Mouse (Mus musculus): ENCODE results near the gene Map3k12. TPM values are rescaled to one million over a fixed set of nuclear protein-coding genes. Genes with fewer than 3 reads are reported as not detected.
A peak's percentile ranks its signal among the peaks of the same experiment; 100 is the strongest.

The Map3k12 gene
- 1 to 10 TPM; 6.8 to 8.1 TPM for polyA plus RNA-seq (2017; shearing (Covaris generic))

DNA sequence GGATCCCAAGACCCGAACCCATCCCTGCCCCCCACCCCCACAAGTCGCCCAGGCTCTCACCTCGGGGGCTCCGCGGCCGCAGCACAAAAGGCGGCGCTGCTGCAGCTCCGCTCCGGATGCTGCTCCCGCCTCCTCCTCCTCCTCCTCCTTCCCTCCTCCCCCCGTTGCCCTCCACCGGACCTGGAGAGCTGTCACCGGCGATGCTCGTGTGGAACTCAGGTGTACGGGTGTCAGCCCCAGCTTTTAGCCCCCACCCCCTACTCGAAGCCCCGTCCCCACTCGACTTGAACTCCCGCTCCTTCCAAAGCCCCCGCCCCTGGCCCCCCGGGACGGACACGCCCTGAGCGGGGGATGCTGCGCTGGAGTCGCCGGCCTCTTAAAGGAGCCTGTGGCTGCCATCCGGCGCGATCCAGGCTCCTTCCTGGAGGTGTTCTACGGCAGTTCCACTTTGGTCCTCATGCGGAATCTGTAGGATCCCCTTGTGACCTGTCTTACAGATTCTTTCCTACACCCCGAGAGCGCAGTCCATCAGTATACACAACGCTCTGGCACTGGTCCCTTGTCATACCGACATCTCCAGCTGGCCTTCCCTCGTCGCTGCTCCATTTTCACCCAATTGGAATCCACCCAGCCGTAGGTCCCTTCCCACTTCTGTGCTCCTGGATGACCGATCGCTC is at the start of gene Map3k12:
Map3k12 (minus strand) TSS at position 337 of the 677 bp plus-strand sequence.
- peak; percentile 3 for ATAC-seq

DNA sequence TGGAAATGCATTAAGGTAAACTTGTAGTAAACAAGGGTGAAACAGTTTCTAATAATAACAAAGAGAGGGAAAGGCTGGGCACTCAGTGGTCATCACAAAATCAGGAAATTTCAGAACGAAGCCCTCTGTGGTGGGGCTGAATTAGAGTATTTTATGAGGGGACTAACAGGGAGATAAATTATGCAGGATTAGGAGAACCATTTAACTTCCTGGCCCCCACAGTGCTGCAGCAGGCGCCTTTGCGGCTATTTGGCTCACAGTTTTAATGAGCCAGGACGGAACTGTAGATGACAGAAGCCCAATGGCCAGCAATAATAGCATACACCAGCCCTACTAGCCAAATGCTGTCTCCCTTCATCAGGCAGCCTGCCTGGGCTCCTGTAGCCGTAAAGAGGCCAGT is 46.8 kb upstream of the Map3k12 start:
- ATAC-seq = no peak

DNA sequence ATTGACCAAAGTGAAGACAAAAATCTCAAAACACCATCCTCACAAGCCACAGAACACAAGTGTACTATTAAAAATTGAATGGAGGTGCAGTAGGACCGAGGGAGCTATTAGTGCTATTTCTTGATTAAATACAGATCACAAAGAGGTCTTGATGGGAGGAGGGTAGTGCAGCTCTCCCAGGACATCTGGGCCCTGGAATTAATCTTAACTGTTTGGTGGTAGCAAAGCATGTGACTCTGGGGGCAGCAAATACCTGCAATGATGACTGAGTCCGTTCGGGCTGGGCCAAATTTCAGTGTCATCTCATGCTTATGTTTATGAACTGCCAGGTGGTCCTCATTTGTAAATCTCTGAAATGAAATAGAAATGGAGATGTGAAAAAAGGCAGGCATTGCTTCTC is 46.2 kb upstream of the Map3k12 start:
- no peak for ATAC-seq

- ATAC-seq = no peak
Observed at GRCm38 (mm10) chr15:102562491-102562890, 45.6 kb upstream of the Map3k12 start.

DNA sequence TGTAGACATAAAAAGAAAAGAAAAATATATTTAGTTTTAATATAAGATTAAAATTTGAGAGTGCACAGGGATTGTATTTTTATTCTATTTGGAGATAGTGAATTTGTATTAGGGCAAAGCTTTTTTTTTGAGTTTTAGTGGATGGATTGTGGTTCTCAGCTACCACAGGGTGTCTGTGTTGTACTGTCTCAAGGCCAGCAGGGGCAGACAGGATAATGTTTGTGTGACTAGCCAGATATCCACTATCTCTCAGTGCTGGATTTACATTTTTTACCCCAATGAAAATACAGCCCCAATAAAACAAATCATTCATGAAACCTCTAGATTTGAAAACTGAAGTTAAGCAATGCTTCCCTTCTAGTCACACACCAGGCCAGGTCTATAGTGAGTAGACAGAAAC is 40.7 kb upstream of the Map3k12 start:
- no peak for ATAC-seq

- ATAC-seq = no peak
Observed at GRCm38 (mm10) chr15:102555581-102555980, 38.7 kb upstream of the Map3k12 start.

- no peak for ATAC-seq
Observed at GRCm38 (mm10) chr15:102552599-102552998, 35.7 kb upstream of the Map3k12 start.

DNA sequence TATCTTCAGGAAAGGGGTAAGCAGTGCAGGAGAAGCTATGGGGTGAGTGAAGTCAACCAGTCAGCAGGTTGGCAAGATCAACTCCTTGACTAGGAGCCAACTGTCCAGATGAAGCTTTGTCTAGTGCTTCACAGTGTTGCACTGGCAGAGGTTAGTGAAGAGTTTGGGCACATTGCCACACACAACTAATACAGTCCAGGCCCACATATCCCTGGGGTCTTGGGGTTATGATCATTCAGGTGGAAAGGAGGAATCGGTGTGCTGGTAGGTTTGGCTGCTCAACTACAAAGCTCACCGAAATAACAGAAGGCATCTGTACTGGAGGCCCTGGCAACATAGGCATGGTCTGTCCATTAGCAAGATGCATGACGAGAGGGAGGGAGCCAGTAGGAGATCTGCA is 30.6 kb upstream of the Map3k12 start:
- no peak for ATAC-seq

DNA sequence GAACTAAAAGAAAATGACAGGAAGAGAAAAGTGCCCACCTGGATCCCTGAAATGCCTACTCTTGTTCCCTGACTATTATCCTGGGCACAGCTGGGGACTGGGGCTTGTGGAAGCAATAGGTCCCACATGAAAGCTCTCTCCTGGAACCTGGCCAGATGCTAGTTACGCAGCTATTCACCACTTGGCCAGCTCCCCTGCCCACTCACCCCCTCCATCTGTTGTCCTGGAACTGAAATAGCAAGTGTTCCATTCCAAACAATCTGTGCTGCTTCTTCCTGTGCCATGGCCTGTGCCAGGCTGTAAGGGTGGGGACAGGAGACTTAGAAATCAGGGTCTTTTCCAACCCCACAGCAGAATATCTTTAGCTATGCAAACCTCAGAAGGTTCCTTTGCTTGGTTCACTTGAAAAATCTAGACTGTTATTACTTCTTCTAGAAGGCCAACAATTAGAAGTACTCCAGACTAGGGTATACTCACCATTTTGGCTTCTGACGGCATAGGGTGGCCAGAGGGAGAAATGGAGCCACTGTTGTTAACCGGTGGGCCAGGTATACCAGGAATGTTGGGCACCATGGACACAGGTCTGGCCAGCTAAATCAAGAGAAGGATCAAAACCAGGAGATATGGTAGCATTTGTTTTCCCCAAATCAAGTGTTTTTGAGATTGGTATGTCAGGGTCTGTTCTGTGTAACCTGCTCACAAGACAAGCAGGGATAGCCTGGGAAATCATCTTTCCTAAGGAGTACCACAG is 30.0 kb upstream of the Map3k12 start:
- ATAC-seq = no peak

- no peak for ATAC-seq
Observed at GRCm38 (mm10) chr15:102546246-102546645, 29.4 kb upstream of the Map3k12 start.

- ATAC-seq = no peak
Observed at GRCm38 (mm10) chr15:102544801-102545200, 27.9 kb upstream of the Map3k12 start.

- ATAC-seq = no peak
Observed at GRCm38 (mm10) chr15:102533926-102534325, 17.1 kb upstream of the Map3k12 start.

DNA sequence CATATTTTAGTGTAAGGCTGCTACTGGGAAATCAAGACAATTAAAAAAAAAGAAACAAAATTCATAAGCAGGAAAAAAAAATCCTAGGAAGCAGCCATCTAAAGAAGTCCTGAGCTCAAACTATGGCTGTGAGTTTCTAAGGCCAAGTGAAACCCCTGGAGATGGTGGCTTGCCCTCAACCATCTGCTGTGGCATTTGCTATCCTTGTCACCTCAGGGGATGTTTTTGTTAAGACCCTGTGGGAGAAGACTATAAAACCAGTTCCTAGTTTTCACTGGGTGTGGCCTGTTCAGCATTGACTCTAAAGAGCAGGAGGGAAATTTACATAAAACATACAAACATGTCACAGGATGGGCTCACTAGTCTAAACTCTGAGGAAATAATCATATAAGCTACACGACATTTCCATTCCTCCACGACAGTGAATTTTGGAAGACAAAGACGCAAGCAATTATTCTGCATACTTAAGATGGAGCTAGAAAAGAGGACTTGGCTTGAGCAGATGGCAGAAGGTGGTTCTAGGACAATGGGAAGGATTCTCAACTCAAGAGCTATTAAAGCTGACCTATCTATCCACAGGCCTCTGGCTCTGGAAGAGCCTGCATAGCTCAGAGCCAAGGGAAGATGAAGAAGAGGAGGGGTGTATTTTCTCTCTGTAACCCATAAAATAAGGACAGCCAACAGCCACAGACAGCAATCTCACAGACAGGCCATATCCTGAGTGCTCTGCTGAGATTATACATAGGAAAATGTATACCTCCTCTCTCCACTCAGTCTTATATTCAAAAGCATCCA is 15.4 kb upstream of the Map3k12 start:
- ATAC-seq = no peak

DNA sequence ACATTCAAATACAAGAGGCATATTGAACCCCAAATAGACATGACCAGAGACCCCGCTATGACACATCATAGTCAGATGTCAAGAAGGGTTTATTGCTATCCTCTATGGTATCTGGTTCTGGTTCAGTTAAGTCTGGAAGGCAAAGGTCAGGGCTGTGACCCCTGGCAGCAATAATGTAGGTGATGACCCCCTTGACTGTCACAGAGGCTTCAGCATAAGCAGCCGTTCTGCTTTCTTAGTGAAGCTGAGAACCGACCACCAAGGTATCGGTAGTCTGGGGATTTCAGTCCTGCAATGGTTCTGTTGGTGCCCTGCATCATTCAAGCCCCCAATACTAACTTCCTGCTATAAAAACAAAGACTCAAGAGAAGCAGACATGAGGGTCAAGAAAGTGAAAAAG is 14.7 kb upstream of the Map3k12 start:
- ATAC-seq = no peak

DNA sequence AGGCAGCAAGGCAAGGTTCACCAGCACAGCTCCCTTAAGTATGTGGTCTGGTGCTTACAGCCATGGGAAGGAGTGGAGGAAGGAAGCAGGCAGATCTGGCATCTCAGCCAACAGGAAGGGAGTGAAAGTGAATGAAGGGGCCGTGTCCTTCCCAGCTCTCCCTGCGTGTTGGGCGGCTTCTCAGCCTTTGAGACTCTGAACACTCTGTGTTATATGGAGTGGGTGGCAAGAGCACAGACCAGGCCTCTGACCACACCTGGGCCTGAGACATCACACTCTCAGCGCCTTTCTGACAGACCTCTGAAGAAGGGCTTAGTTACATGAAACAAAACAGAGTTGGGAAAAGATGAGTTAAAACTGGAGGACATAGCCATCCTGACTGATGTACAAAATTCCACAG is 13.7 kb upstream of the Map3k12 start:
- ATAC-seq = no peak

GRCm38 (mm10) chr15:102528396-102528795 is 11.5 kb upstream of the Map3k12 start:
- no peak for ATAC-seq

DNA sequence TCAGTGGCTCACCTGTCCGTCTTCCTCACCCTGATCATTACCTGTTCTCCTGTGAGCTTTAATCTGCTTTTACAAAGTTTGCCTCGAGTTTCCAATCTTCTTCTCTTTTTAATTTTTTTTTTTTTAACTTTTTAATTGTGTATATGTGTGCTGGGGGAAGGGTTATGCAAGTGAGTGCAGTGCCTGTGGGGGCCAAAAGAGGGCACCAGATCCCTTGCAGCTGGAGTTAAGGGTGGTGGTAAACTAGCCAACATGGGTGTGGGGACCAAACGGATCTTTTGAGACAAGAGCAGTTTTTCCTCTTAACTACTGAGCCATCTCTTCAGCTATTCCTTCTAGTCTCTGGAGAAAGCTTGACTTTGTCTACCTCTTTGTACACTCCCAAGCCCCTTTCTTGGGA is 11.1 kb upstream of the Map3k12 start:
- ATAC-seq = no peak

GRCm38 (mm10) chr15:102526111-102527002 is 9.5 kb upstream of the Map3k12 start:
- peak; percentile 53 for ATAC-seq

GRCm38 (mm10) chr15:102524892-102525485 is 8.1 kb upstream of the Map3k12 start, which contains the start of gene Npff:
Npff (minus strand) TSS chr15:102524942.
- peak; percentile 85 for ATAC-seq

DNA sequence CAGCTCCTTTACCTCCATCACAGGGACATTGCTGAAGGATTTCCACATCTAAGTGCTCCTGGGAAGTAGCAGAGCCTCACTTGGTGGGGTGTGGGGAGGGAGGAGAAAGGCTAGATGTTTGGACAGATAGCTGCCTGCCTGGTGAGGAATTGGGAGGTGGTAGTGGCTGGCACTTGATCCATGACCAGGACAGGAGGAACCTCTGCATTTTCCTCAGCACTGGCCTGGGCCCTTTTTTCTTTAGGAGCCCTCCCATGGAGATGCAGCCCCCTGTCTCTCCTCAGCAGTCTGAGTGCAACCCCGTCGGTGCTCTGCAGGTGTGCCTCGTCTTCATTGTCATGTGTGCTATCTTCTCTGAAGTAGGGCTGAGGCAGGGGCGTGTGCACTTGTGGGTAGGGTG is 4.6 kb upstream of the Map3k12 start:
- no peak for ATAC-seq

DNA sequence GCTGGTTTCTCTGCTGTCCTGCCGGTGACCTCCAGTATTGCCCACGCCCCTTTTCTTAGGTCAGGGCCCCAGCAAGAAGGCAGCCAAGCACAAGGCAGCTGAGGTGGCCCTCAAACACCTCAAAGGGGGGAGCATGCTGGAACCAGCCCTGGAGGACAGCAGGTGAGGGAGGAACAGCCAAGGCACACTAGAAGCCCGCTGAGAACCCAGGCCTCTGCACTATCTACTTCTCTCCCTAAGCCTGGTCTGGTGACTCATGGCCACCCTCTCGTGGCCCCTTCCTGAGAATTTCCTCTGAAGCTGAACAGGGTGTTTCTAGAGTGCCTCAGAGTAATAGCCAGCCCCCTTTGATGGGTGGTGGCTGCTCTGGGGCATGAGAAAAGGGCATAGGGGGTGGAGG is 3.6 kb upstream of the Map3k12 start:
- ATAC-seq = no peak
